Mouse (Mus musculus): ENCODE data around the gene Lrrc42. TPM values are rescaled to one million over a fixed set of nuclear protein-coding genes. Genes with fewer than 3 reads are reported as not detected.

The Lrrc42 gene
- polyA plus RNA-seq (2015; fragmentation: Nextera tagmentation; extraction: Ambion mirVana), result 91.5 and 94.5 TPM in 2 replicates

GRCm38 (mm10) chr4:107253125-107254091 lies at the start of gene Lrrc42, which contains the start of gene Hspb11:
TSS of gene Lrrc42 (minus strand) at chr4:107253532.
TSS of gene Hspb11 (plus strand) at chr4:107253593.
- ATAC-seq (ENCODE audit: insufficient number of reproducible peaks, insufficient read depth, low FRiP score, low TSS enrichment, low read depth), result peak; percentile 98
- peak within 1 kb of the TSS; percentile 91 for H3K4me3 ChIP-seq
- peak within 1 kb of the TSS; percentile 88 for H3K9ac ChIP-seq
- no peaks in the 10 kb centered on the region for H3K9me3 ChIP-seq
- peak within 1 kb of the TSS; percentile 75 for H3K4me2 ChIP-seq
- peak within 1 kb of the TSS; percentile 85 for H3K27ac ChIP-seq
- H3K27me3 ChIP-seq, result no peaks in the 10 kb centered on the region
- peaks cover 38% of the 10 kb centered on the region for H3K4me1 ChIP-seq
- WGBS, result under 1% methylated on average over 97 of the region's 101 CpGs
- no peaks in the 10 kb centered on the region for H3K36me3 ChIP-seq

DNA sequence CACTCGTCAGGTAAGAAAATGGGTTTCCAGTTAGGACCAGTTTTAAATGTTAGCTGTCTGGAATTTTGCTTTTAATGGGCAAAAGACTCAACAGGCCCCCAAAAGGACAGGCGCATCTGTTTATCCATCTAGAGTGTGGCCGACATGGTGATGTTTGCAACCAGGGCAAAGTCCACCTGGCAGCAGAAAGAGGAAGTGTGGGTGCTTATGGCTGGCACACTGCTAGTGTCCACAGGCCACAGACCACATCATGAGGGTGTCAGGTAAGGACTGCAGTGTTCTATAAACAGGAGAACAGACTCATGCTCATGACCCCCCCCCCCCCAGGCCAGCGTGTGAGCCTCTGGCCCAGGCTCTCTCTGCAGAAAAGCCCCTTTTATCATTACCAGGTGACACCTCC lies 49.5 kb upstream of the Lrrc42 start:
- H3K4me3 ChIP-seq, result no peak overlapping the region
- ATAC-seq (ENCODE audit: insufficient number of reproducible peaks, insufficient read depth, low FRiP score, low TSS enrichment, low read depth), result no peak
- no peak overlapping the region for H3K9ac ChIP-seq
- H3K4me2 ChIP-seq, result no peak overlapping the region
- 73% methylated on average over 4 of the region's 4 CpGs for WGBS
- H3K9me3 ChIP-seq, result no peaks in the 10 kb centered on the region
- no peak overlapping the region for H3K27ac ChIP-seq
- H3K4me1 ChIP-seq, result peaks cover 8% of the 10 kb centered on the region
- H3K36me3 ChIP-seq, result no peaks in the 10 kb centered on the region
- no peaks in the 10 kb centered on the region for H3K27me3 ChIP-seq

DNA sequence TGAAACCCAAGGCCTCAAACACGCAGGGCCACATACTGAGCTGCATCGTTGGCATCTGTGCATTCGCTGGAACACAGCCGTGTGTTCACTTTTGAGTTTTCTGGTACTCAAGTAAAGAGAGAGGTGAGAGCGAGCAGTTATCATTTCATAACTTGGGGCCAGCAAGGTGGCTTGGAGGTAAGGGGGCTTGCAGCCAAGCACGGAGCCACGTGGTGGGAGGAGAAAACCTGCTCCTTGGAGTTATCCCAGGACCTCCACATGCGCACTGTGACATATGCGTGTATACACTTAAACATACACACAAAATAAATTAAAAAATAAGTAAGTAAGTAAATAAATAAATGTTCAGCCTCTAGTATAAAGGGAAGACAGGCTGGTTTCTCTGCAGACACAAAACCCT lies 48.9 kb upstream of the Lrrc42 start:
- Histone ChIP-seq H3K27ac (no peak overlapping the region), H3K4me3 (no peak overlapping the region), H3K36me3 (no peaks in the 10 kb centered on the region), H3K4me2 (no peak overlapping the region), H3K27me3 (no peaks in the 10 kb centered on the region), H3K9ac (no peak overlapping the region), H3K4me1 (peaks cover 8% of the 10 kb centered on the region), H3K9me3 (no peaks in the 10 kb centered on the region)
- WGBS, result 88% methylated on average over 9 of the region's 9 CpGs
- no peak for ATAC-seq (ENCODE audit: insufficient number of reproducible peaks, insufficient read depth, low FRiP score, low TSS enrichment, low read depth)

GRCm38 (mm10) chr4:107300902-107301555 lies 47.7 kb upstream of the Lrrc42 start:
- peaks cover 4% of the 10 kb centered on the region for H3K4me1 ChIP-seq
- 97% methylated on average over 1 of the region's 1 CpGs for WGBS
- no peaks in the 10 kb centered on the region for H3K9me3 ChIP-seq
- ATAC-seq (ENCODE audit: insufficient number of reproducible peaks, insufficient read depth, low FRiP score, low TSS enrichment, low read depth), result peak; percentile 59
- no peak overlapping the region for H3K27ac ChIP-seq
- no peaks in the 10 kb centered on the region for H3K36me3 ChIP-seq
- no peaks in the 10 kb centered on the region for H3K27me3 ChIP-seq
- no peak overlapping the region for H3K9ac ChIP-seq
- H3K4me2 ChIP-seq, result no peak overlapping the region
- no peak overlapping the region for H3K4me3 ChIP-seq

DNA sequence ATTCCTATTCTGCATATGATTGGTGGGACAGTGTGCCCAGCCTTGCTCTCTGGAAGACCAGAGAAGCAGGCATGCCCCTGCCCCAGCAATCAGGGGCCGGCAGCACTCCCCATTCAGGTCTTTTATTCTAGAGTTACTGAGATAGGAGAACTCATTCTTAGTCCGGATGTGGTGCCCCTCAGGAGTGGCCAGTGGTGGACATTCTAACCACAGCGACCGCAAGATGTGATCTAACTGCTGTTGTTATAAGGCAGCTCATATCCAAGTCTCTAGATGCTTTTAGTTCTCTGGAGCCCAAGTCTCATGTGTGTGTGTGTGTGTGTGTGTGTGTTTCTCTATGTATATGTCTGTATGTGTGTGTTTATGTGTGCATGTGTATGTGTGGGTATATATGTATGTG lies 47.0 kb upstream of the Lrrc42 start:
- H3K4me2 ChIP-seq, result no peak overlapping the region
- H3K4me1 ChIP-seq, result no peaks in the 10 kb centered on the region
- no peaks in the 10 kb centered on the region for H3K9me3 ChIP-seq
- H3K36me3 ChIP-seq, result no peaks in the 10 kb centered on the region
- H3K27me3 ChIP-seq, result no peaks in the 10 kb centered on the region
- no peak overlapping the region for H3K4me3 ChIP-seq
- no peak overlapping the region for H3K9ac ChIP-seq
- WGBS, result 83% methylated on average over 4 of the region's 4 CpGs
- ATAC-seq (ENCODE audit: insufficient number of reproducible peaks, insufficient read depth, low FRiP score, low TSS enrichment, low read depth), result no peak
- no peak overlapping the region for H3K27ac ChIP-seq

- no peak for ATAC-seq (ENCODE audit: insufficient number of reproducible peaks, insufficient read depth, low FRiP score, low TSS enrichment, low read depth)
- Histone ChIP-seq H3K4me1 (no peaks in the 10 kb centered on the region), H3K4me2 (no peak overlapping the region), H3K9ac (no peak overlapping the region), H3K9me3 (no peaks in the 10 kb centered on the region), H3K4me3 (no peak overlapping the region), H3K27ac (no peak overlapping the region), H3K27me3 (no peaks in the 10 kb centered on the region), H3K36me3 (no peaks in the 10 kb centered on the region)
- 78% methylated on average over 7 of the region's 7 CpGs for WGBS
Observed at GRCm38 (mm10) chr4:107299779-107300340, 46.5 kb upstream of the Lrrc42 start.

DNA sequence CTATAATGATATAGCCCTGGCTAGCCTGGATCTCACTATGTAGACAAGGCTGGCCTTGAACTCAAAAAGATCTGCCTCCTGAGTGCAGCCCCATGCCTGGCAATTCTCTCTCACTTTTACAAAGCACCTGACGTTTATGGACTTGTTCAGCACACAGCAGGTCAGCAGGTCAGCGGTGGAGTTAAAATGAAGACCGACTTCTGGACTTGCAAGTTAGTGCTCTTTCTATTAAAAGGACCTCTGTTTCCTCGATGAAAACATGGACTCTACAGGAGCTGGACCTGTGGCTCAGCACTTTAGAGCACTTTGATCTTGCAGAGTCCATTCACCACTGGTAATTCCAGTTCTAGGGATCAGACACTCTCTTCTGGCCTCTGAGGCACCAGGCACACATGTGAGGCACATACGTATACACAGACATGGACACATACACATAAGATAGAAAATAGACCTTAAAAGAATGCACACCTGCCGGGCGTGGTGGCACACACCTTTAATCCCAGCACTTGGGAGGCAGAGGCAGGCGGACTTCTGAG lies 44.8 kb upstream of the Lrrc42 start:
- H3K4me3 ChIP-seq, result no peak overlapping the region
- no peak for ATAC-seq (ENCODE audit: insufficient number of reproducible peaks, insufficient read depth, low FRiP score, low TSS enrichment, low read depth)
- H3K27ac ChIP-seq, result no peak overlapping the region
- no peak overlapping the region for H3K4me2 ChIP-seq
- H3K27me3 ChIP-seq, result no peaks in the 10 kb centered on the region
- no peaks in the 10 kb centered on the region for H3K36me3 ChIP-seq
- H3K4me1 ChIP-seq, result no peaks in the 10 kb centered on the region
- H3K9me3 ChIP-seq, result no peaks in the 10 kb centered on the region
- WGBS, result 83% methylated on average over 8 of the region's 8 CpGs
- no peak overlapping the region for H3K9ac ChIP-seq

DNA sequence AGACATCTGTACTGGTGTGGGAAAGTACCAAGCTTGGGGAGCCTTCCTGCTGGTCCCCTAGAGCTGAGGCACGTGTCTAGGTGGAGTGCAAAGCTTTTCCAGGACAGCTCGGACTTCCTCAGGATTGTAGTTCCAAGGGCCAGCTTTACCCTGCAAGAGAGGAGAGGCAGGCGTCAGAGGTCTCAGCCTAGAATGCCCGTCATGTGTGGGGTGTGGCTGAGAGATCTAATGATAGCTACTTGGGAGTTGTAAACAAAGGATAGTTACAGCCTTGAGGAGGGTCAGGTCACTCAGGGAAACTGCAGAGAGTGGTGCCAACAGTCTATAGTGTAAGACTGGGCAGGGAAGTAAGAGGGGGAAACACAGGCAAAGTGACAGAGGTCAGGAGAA lies 38.9 kb upstream of the Lrrc42 start:
- Histone ChIP-seq H3K4me1 (no peaks in the 10 kb centered on the region), H3K4me3 (no peak overlapping the region), H3K9me3 (no peaks in the 10 kb centered on the region), H3K27me3 (no peaks in the 10 kb centered on the region), H3K9ac (no peak overlapping the region), H3K36me3 (no peaks in the 10 kb centered on the region), H3K27ac (no peak overlapping the region), H3K4me2 (no peak overlapping the region)
- ATAC-seq (ENCODE audit: insufficient number of reproducible peaks, insufficient read depth, low FRiP score, low TSS enrichment, low read depth), result no peak
- WGBS, result 62% methylated on average over 4 of the region's 4 CpGs

DNA sequence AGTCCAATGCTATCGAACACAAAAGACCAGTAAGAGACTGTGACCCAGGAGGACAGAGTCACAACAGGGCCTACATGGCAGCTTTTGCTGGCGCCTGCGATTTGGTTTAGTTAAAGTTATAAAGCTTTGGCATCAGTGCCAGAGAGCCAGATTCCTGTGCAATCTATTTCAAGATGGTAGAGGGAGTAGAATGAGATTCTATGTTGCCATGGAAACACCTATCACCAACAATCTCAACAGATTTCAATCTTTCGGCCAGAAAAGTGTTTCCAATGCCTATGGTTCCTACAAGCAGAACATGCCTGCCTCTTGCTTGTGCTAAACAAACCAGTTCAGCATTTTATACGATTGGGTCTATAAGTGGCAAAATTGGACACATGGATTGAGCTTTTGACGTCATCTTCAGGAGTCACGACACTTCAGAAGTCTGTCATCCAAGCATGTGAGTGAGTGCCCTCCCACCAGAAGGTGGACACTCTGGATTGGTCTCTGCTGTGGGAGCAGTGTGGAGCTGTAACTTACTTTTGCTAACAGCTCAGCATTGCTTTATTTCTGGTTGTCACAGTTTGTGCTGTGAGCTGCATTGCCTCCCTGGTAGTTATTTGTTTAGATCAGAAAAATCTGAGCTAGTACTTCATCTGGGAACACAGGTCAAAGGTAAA lies 38.4 kb upstream of the Lrrc42 start:
- H3K27ac ChIP-seq, result no peak overlapping the region
- no peak for ATAC-seq (ENCODE audit: insufficient number of reproducible peaks, insufficient read depth, low FRiP score, low TSS enrichment, low read depth)
- H3K4me3 ChIP-seq, result no peak overlapping the region
- H3K4me1 ChIP-seq, result no peaks in the 10 kb centered on the region
- 87% methylated on average over 7 of the region's 7 CpGs for WGBS
- H3K4me2 ChIP-seq, result no peak overlapping the region
- H3K27me3 ChIP-seq, result no peaks in the 10 kb centered on the region
- H3K36me3 ChIP-seq, result no peaks in the 10 kb centered on the region
- no peaks in the 10 kb centered on the region for H3K9me3 ChIP-seq
- no peak overlapping the region for H3K9ac ChIP-seq

DNA sequence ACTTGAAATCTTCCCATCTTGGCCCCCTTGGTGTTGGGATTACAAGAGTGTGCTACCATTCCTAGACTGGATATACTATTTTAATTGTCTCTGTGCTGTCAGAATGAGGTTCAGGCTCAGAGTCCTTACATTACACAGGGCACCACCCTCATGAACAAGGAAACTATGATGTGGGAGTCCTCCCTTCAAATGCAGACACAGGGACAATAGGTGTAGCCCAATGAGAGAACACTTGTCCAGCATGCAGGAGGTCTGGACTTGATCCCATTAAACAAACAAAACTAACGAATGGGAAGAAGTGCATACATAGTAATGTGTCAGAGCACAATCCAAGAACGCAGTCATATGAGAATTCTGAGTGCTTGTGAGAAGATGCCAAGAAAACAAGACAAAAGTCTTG lies 34.2 kb upstream of the Lrrc42 start:
- Histone ChIP-seq H3K27ac (no peak overlapping the region), H3K4me2 (no peak overlapping the region), H3K27me3 (no peaks in the 10 kb centered on the region), H3K9me3 (no peaks in the 10 kb centered on the region), H3K4me3 (no peak overlapping the region), H3K4me1 (no peaks in the 10 kb centered on the region), H3K36me3 (peaks cover 7% of the 10 kb centered on the region), H3K9ac (no peak overlapping the region)
- no peak for ATAC-seq (ENCODE audit: insufficient number of reproducible peaks, insufficient read depth, low FRiP score, low TSS enrichment, low read depth)
- WGBS, result 87% methylated on average over 2 of the region's 2 CpGs

DNA sequence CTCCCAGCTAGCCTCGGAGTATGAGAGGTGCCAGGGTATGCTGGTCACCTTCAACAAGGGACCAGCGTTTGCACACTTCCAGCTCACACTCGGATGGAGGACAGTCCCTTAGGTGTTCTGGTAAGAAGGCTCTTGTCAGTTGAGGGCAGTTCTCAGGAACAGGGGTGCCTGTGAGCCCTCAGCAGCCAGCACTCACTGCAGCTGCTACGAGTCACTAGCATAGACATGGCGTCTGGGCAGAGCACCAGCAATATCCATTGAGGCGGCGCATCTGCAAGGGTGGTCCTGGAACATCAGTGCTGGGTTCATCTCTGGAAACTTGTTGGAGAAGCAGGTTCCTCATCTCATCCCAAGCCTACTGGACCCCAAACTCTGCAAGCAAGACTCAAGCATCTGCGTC lies 33.1 kb upstream of the Lrrc42 start:
- H3K9ac ChIP-seq, result no peak overlapping the region
- no peaks in the 10 kb centered on the region for H3K9me3 ChIP-seq
- H3K36me3 ChIP-seq, result peaks cover 9% of the 10 kb centered on the region
- H3K27me3 ChIP-seq, result no peaks in the 10 kb centered on the region
- no peak overlapping the region for H3K27ac ChIP-seq
- ATAC-seq (ENCODE audit: insufficient number of reproducible peaks, insufficient read depth, low FRiP score, low TSS enrichment, low read depth), result no peak
- no peaks in the 10 kb centered on the region for H3K4me1 ChIP-seq
- no peak overlapping the region for H3K4me2 ChIP-seq
- no peak overlapping the region for H3K4me3 ChIP-seq
- WGBS, result 95% methylated on average over 8 of the region's 8 CpGs

Data from embryonic facial prominence, embryonic 13.5 days (tissue).